Mouse (Mus musculus): Measurements from ENCODE around the gene Cenpv. TPM values are rescaled to one million over a fixed set of nuclear protein-coding genes. Genes with fewer than 3 reads are reported as not detected.

The Cenpv gene
- polyA plus RNA-seq (2017; shearing (Covaris generic)), result 14.9 TPM

DNA sequence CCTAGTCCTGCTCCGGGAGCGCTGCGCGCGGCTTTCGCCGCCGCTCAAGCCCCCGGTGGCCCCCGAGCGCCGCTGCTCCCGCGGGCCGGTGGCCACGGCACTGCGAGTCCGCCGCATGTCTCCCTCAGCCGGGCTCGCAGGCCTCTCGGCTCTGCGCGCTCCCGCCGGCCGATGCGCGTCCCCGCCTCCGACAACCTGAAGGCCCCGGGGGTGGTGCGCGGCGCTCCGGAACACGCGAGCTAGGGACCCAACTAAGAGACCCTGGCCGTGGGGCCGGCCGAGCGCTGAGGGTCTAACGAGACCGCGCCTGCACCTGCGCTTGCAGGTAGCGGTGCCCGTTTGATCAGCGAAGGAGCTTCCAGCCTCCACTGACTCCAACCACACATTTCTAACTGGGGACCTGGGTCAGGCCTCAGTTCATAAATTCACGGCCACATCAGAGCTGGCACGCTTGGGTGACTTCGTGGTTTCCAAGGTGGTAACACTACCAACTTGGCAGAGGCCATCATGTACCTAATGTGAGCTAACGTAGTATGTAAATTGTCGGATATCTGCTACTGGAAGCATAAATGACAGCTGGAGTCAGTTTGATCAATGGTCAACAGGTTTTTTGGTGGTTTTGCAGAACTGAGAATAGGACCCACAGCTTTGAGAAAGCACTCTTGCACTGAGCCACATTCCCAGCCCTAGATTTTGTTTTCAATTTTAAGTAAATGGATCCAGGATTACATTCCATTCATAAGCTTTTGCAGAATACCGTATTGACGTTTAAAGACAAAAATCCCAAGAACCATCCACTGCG, at the start of gene Cenpv:
Gene Cenpv (minus strand): TSS at position 173 of the 802 bp plus-strand sequence.

DNA sequence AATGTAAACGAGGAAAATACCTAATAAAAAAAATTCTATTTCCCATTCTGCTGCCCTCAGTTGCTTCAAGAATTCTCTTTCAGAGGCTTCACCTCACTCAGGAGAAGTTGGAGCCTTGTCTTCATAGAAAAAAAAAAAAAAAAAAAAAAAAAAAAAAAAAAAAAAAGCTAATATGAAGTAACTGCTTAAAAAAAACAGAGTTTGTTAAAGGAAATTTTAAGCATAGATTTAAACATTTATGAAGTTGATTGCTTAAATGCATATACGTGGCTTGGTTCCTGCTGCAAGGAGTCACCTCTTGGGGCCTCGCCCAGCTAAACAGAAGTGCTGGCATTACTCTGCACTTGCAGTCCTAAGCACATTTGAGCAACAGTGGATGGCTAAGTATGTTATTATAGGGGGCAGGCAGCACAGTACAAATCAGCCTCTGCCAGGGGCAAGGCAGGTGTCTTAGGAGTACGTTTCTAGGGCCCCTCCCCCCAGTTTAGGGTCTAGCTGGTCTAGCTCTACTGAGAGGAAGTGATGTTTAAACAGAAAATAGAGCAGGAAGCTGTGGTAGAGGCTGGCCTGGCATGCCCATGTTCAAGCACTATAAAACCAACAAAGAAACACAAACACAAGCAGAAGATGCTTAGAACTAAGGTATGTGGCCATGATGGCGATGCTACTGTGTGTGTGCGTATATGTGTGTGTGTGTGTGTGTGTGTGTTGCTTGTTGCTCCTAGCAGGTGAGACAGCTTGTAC, 35.1 kb upstream of the Cenpv start, which contains the start of gene Trpv2:
Gene Trpv2 (plus strand): TSS at position 528 of the 744 bp plus-strand sequence.

DNA sequence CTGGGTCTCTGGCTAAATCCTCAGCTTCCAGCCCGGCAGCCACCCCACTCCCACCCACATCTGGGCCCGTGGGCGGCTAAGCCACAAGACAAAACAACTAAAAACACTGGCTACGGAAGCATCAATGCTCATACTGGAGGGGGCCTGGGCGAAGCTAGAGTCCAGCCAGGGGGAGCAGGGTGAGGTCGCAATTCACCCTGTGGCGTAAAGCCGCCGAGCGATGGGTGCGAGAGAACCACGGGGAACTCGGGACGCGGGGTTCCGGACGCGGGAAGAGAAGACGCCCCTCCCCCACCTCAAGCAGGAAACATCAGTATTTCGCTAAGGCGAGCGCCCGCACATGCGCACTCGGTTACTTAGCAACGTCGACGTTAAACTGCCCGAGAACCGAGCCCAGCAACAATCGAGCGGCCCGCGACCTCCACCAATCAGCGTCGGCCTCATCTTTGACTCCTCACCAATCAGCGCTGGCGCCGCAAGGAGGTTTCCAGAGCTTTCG, 11.7 kb upstream of the Cenpv start, which contains the start of gene Ubb:
Gene Ubb (plus strand): TSS at position 445 of the 499 bp plus-strand sequence.

Other genes with a start within 250 kb of the Cenpv start
- gene Pigl, start 80.8 kb downstream of the Cenpv start, polyA plus RNA-seq (2017; shearing (Covaris generic)), result 9.9 TPM
- 388 TPM for gene Ncor1, start 80.7 kb downstream of the Cenpv start, polyA plus RNA-seq (2017; shearing (Covaris generic))
- 3,465 TPM for gene Ubb, start 11.9 kb upstream of the Cenpv start, polyA plus RNA-seq (2017; shearing (Covaris generic))
- 57.8 TPM for gene Trpv2, start 35.2 kb upstream of the Cenpv start, polyA plus RNA-seq (2017; shearing (Covaris generic))
- gene Lrrc75a, start 109.3 kb upstream of the Cenpv start, polyA plus RNA-seq (2017; shearing (Covaris generic)), result 1.1 TPM
- 8.4 TPM for gene Mmgt2, start 109.4 kb upstream of the Cenpv start, polyA plus RNA-seq (2017; shearing (Covaris generic))
- 23.5 TPM for gene Zfp287, start 192.6 kb upstream of the Cenpv start, polyA plus RNA-seq (2017; shearing (Covaris generic))
- not detected for gene Gm10428, start 213.8 kb upstream of the Cenpv start, polyA plus RNA-seq (2017; shearing (Covaris generic))

Measured in effector memory CD4-positive, alpha-beta T cell, adult 7 months (primary cell).